Comparison of ENCODE assay signal across 9 mouse cellular contexts in genomic region chr11:3963155-3963554, GRCm38 (mm10). TPM values are rescaled to one million over a fixed set of nuclear protein-coding genes. Genes with fewer than 3 reads are reported as not detected.
A peak's percentile ranks its signal among the peaks of the same experiment; 100 is the strongest.
DNase-seq lines count a peak whose midpoint lies in the region; ATAC-seq and TF ChIP-seq lines count a peak whose summit lies in the region.
"Had no signal": no experiment of that assay in that cellular context is flagged by ENCODE, and none has a peak within 500 bp of the region (broad histone marks: within the 10 kb centered on the region; RNA-seq: fewer than 3 reads in every experiment).

No protein-coding gene starts in this region.

- H3K9ac ChIP-seq in intestine, postnatal 0 days (ENCODE audit: low read depth, low read length) = 0 out of 2 replicates have a peak overlapping the region, but pooled peaks have one; percentile 59
- H3K9ac ChIP-seq in midbrain, embryonic 14.5 days (replicated peaks; ENCODE audit: low read length) = peak overlapping the region; percentile 68; the same call in 1 of the 2 replicates

- 0 out of 2 replicates have a peak, but pooled peaks cover under 1% of the 10 kb centered on the region for H3K36me3 ChIP-seq in intestine, postnatal 0 days (ENCODE audit: control insufficient read depth, insufficient read depth)
- H3K36me3 ChIP-seq in midbrain, embryonic 14.5 days (ENCODE audit: control insufficient read depth, insufficient read depth, low read length) = peaks cover 5% of the 10 kb centered on the region; the same call in 1 of the 2 replicates

- peaks cover 3% of the 10 kb centered on the region; the same call in 1 of the 2 replicates for H3K4me1 ChIP-seq in intestine, postnatal 0 days (replicated peaks; ENCODE audit: control insufficient read depth, insufficient read depth, low read length)
- H3K4me1 ChIP-seq in midbrain, embryonic 14.5 days (ENCODE audit: control insufficient read depth, insufficient read depth, low read length) = peaks cover 11% of the 10 kb centered on the region

- H3K9me3 ChIP-seq in intestine, postnatal 0 days (ENCODE audit: control insufficient read depth) = no peaks in the 10 kb centered on the region
- H3K9me3 ChIP-seq in midbrain, embryonic 14.5 days (ENCODE audit: control insufficient read depth, low read length) = no peaks in the 10 kb centered on the region

- 0 out of 2 replicates have a peak overlapping the region, but pooled peaks have one; percentile 64 for H3K4me3 ChIP-seq in intestine, postnatal 0 days (ENCODE audit: low read depth, low read length)
- peak overlapping the region; percentile 76 for H3K4me3 ChIP-seq in midbrain, embryonic 14.5 days (replicated peaks; ENCODE audit: low read depth, low read length)

- WGBS in intestine, postnatal 0 days = 75% methylated on average over 10 of the region's 10 CpGs
- 80% methylated on average over 10 of the region's 10 CpGs for WGBS in midbrain, embryonic 14.5 days

- H3K4me2 ChIP-seq in intestine, postnatal 0 days (replicated peaks; ENCODE audit: low read depth) = peak overlapping the region; percentile 77
- peak overlapping the region; percentile 68 for H3K4me2 ChIP-seq in midbrain, embryonic 14.5 days (ENCODE audit: low read length)

- ATAC-seq in intestine, postnatal 0 days = peak; percentile 5; the same call in 1 of the 2 replicates
- no peak for ATAC-seq in midbrain, embryonic 14.5 days (ENCODE audit: low FRiP score, low TSS enrichment)

- no peak for TF ChIP-seq CTCF in intestine, postnatal 0 days (IDR thresholded peaks at IDR 0.05; ENCODE audit: low read depth)

- no peaks in the 10 kb centered on the region for H3K27me3 ChIP-seq in intestine, postnatal 0 days (replicated peaks; ENCODE audit: control insufficient read depth, insufficient read depth, low read length)
- H3K27me3 ChIP-seq in midbrain, embryonic 14.5 days (ENCODE audit: control insufficient read depth, insufficient read depth, low read length) = no peaks in the 10 kb centered on the region

- no peak overlapping the region for H3K27ac ChIP-seq in intestine, postnatal 0 days (ENCODE audit: low read depth, low read length)
- H3K27ac ChIP-seq in midbrain, embryonic 14.5 days (replicated peaks; ENCODE audit: low read depth, low read length) = no peak overlapping the region

- DNase-seq in adrenal gland, adult 8-10 months = peak; percentile 6
- no peak for DNase-seq in adrenal gland, postnatal 4 days (ENCODE audit: low spot score in 2 of 2)
- peak; percentile 25 for DNase-seq in right cerebral cortex, postnatal 14 days
- no peak for DNase-seq in right cerebral cortex, postnatal 36 days (ENCODE audit: low spot score in 2 of 2)
- no peak for DNase-seq in midbrain, embryonic 14.5 days
- DNase-seq in embryo, embryonic 9.5 days (ENCODE audit: extremely low spot score) = no peak
- DNase-seq in c-Kit-positive CD71-positive TER-119-positive erythroid progenitor cells, embryonic 14.5 days (ENCODE audit: low spot score) = no peak

RNA-seq across cellular contexts. Expression of gene Pes1, which starts 0.6 kb away (rescaled TPM):
- total RNA-seq in adrenal gland, adult 8-10 months (2022) = 10 to 100 TPM; 53.4 to 60.5 (median 55.8) TPM
- total RNA-seq in adrenal gland, postnatal 4 days (2021) = 10 to 100 TPM; 79.7 to 80.7 TPM
- 27.6 and 31.8 TPM in 2 replicates for polyA plus RNA-seq in intestine, postnatal 0 days (2015; fragmentation: Nextera tagmentation; extraction: Ambion mirVana)
- polyA plus RNA-seq in midbrain, embryonic 14.5 days (2014; fragmentation: Nextera tagmentation; extraction: Ambion mirVana) = 39.2 and 54.4 TPM in 2 replicates

RNA-seq across cellular contexts. Expression of gene 4930556J24Rik, which starts 13.4 kb away (rescaled TPM):
- total RNA-seq in adrenal gland, adult 8-10 months (2022) = not detected
- total RNA-seq in adrenal gland, postnatal 4 days (2021) = under 1 TPM in 1 of 2 experiments, not detected in 1; 0.25 TPM
- 0.13 and 0.16 TPM in 2 replicates for polyA plus RNA-seq in intestine, postnatal 0 days (2015; fragmentation: Nextera tagmentation; extraction: Ambion mirVana)
- 0.24 TPM in 1 of 2 replicates, not detected in the other for polyA plus RNA-seq in midbrain, embryonic 14.5 days (2014; fragmentation: Nextera tagmentation; extraction: Ambion mirVana)
- polyA plus RNA-seq: gonadal fat pad, adult 2 months had no signal

RNA-seq across cellular contexts. Expression of gene Gal3st1, which starts 20.3 kb away (rescaled TPM):
- total RNA-seq in adrenal gland, adult 8-10 months (2022) = under 1 TPM in 3 of 4 experiments, not detected in 1; 0.15 to 0.19 (median 0.18) TPM
- total RNA-seq in adrenal gland, postnatal 4 days (2021) = 1 to 10 TPM; 2.0 to 3.0 TPM
- polyA plus RNA-seq in intestine, postnatal 0 days (2015; fragmentation: Nextera tagmentation; extraction: Ambion mirVana) = 30.4 and 30.6 TPM in 2 replicates
- polyA plus RNA-seq in midbrain, embryonic 14.5 days (2014; fragmentation: Nextera tagmentation; extraction: Ambion mirVana) = 3.6 and 4.2 TPM in 2 replicates

RNA-seq across cellular contexts. Expression of gene Tcn2, which starts 31.2 kb away (rescaled TPM):
- total RNA-seq in adrenal gland, adult 8-10 months (2022) = 100 to 1,000 TPM; 129 to 145 (median 137) TPM
- 100 to 1,000 TPM; 102 to 141 TPM for total RNA-seq in adrenal gland, postnatal 4 days (2021)
- polyA plus RNA-seq in intestine, postnatal 0 days (2015; fragmentation: Nextera tagmentation; extraction: Ambion mirVana) = 283 and 305 TPM in 2 replicates
- polyA plus RNA-seq in midbrain, embryonic 14.5 days (2014; fragmentation: Nextera tagmentation; extraction: Ambion mirVana) = 11.7 and 21.2 TPM in 2 replicates

RNA-seq across cellular contexts. Expression of gene Slc35e4, which starts 48.7 kb away (rescaled TPM):
- 10 to 100 TPM in 2 of 4 experiments, 1 to 10 TPM in 2; 5.9 to 15.5 (median 10.2) TPM for total RNA-seq in adrenal gland, adult 8-10 months (2022)
- total RNA-seq in adrenal gland, postnatal 4 days (2021) = 1 to 10 TPM; 5.8 to 7.8 TPM
- 2.1 and 2.2 TPM in 2 replicates for polyA plus RNA-seq in intestine, postnatal 0 days (2015; fragmentation: Nextera tagmentation; extraction: Ambion mirVana)
- polyA plus RNA-seq in midbrain, embryonic 14.5 days (2014; fragmentation: Nextera tagmentation; extraction: Ambion mirVana) = 10.8 and 14.5 TPM in 2 replicates

Comparison
In these comparisons a context has a peak if more than half of its experiments do, and no peak if none do; other contexts are left out.
1. DNase-seq: peak in adrenal gland, adult 8-10 months (single experiment) and right cerebral cortex, postnatal 14 days (single experiment); none in adrenal gland, postnatal 4 days (0 of 2), right cerebral cortex, postnatal 36 days (0 of 2), midbrain, embryonic 14.5 days (single experiment), embryo, embryonic 9.5 days (single experiment) and c-Kit-positive CD71-positive TER-119-positive erythroid progenitor cells, embryonic 14.5 days (single experiment).